Mouse (Mus musculus): Measurements from ENCODE around the gene Kmt5c.

DNA sequence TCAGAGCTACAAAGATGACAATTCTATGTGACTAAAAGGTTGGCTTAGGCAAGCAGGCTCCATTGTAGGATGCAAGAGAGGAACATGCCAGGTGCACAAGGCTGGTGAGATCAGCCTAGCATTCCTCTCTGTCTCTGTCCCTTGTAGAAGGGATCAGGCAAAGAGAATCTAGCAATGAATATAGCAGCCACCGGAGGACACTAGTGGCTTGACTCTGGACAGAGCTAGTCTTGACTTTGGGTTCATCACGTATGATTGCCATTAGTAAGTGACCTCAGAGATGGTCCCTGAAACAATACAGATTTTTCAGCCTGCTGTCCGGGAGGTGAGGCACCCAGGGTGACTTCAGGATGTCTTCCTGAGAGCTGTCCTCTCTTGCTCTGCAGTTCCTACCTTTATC, 27.3 kb upstream of the Kmt5c start:
- TF ChIP-seq POLR2A (IDR thresholded peaks at IDR 0.05; ENCODE audit: low read depth, low read length) (no peak), CTCF (IDR thresholded peaks at IDR 0.05; ENCODE audit: borderline replicate concordance, insufficient read depth, low read length) (no peak)

Data from embryonic fibroblast, embryonic 13.5 days (primary cell).